Mouse (Mus musculus) bone marrow, adult 2 months (tissue): Measurements from ENCODE around the gene Olfr329-ps.

Source experiments
- CTCF ChIP-seq: fragments of 200-500 bp; IDR thresholded peaks from 2 replicates; pipeline ENCODE4 v1.5.1; 2011; ENCODE audit warnings: low read length, control low read depth; ENCODE audit not compliant: control insufficient read depth, insufficient read depth
- POLR2A ChIP-seq: fragments of 200-500 bp; IDR thresholded peaks from 2 replicates; pipeline ENCODE4 v1.6.1; 2011; ENCODE audit warnings: low read depth, mild to moderate bottlenecking, control low read depth, low read length, borderline replicate concordance; ENCODE audit not compliant: control insufficient read depth

GRCm38 (mm10) chr11:58588620-58589250 is 42.5 kb upstream of the Olfr329-ps start:
- TF ChIP-seq CTCF (no peak), POLR2A (no peak)
